Mouse (Mus musculus): ENCODE measurements at regions not wholly inside any gene's neighbourhood (a gene's known extent, or its start where the extent isn't known, plus 50 kb on each side); places are given as distances from the start of the nearest gene placed in this dataset.
A peak's percentile ranks its signal among the peaks of the same experiment; 100 is the strongest.
"Not testable (repeated sequence)": the region's sequence is repeated elsewhere in the genome, so short reads cannot be mapped to it uniquely, and the experiment has no call there.

DNA sequence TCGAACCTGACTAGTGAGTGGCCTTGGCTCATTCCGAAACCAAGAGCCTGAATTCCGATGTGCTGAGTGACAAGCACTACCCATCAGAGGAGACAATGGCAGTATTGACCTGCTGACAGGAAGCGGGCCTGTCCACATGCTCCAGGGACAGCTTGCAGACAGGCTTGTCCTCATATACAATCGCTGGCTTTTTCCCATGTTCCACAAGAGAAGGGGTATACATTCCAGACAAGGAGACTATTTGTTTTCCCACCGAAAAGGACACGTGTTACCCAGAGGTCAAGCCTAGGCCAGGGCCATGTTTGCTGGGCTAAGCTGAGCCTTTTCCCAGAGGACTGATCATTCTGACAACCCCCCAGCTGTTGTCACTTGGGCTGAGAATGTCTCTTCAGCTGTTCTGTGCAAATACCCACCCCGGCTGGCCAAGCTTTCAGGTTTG lies 77.5 kb upstream of the Spon1 start:
- ATAC-seq (replicated peaks in 1 of 2; ENCODE audit: insufficient read depth in 1 of 2, low FRiP score in 2 of 2, low TSS enrichment in 1 of 2, low read depth in 1 of 2, poor library complexity in 2 of 2, severe bottlenecking in 2 of 2): no peak

GRCm38 (mm10) chr7:113688717-113689116 lies 77.1 kb upstream of the Spon1 start:
- ATAC-seq (replicated peaks in 1 of 2; ENCODE audit: insufficient read depth in 1 of 2, low FRiP score in 2 of 2, low TSS enrichment in 1 of 2, low read depth in 1 of 2, poor library complexity in 2 of 2, severe bottlenecking in 2 of 2): peak; percentile 53 to 68; a peak in 3 of 4 replicates

- ATAC-seq (replicated peaks in 1 of 2; ENCODE audit: insufficient read depth in 1 of 2, low FRiP score in 2 of 2, low TSS enrichment in 1 of 2, low read depth in 1 of 2, poor library complexity in 2 of 2, severe bottlenecking in 2 of 2): no peak
These were observed 76.7 kb upstream of the Spon1 start for GRCm38 (mm10) chr7:113689131-113689530.

DNA sequence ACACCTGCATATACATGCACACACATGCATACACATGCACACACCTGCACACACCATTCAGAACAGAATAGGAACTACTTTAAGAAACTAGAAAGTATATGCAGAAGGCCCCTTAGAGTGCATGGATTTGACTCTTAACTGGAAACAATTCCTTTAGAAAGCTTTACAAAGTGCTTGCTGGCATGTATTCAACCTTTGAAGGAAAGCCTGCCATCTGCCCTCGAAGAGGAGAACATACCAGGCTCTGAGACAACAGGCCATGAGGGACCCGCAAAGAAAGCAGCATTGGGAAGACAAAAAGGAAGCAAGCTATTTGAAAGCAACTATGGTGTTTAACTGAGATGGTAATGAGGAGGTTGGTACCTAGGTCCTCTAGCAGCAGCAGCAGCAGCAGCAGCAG lies 74.0 kb upstream of the Spon1 start:
- no peak for ATAC-seq (replicated peaks in 1 of 2; ENCODE audit: insufficient read depth in 1 of 2, low FRiP score in 2 of 2, low TSS enrichment in 1 of 2, low read depth in 1 of 2, poor library complexity in 2 of 2, severe bottlenecking in 2 of 2)

DNA sequence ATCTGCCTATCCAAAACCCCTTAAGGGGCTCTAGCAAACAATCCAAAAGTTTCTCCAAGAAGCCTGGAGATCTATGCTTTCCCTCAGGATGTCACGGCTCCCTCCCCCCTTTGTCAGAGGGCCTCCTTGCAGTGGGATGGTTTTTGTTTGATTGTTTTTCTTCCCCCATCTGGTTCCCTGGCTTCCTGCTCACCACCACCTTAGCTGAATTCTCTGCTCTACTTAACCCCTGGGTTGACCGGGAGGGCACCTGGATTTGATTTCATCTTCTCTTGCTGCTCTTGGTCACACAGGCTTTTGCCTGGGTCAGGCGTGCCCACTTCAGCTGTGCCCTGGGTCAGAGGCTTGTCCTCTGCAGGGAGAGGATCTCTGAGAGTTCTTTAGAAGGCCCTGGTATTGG lies 72.3 kb upstream of the Spon1 start:
- no peak; a peak in 1 of 4 replicates for ATAC-seq (replicated peaks in 1 of 2; ENCODE audit: insufficient read depth in 1 of 2, low FRiP score in 2 of 2, low TSS enrichment in 1 of 2, low read depth in 1 of 2, poor library complexity in 2 of 2, severe bottlenecking in 2 of 2)

GRCm38 (mm10) chr7:113694466-113694865 lies 71.3 kb upstream of the Spon1 start:
- peak; percentile 27 to 46; a peak in 3 of 4 replicates for ATAC-seq (replicated peaks in 1 of 2; ENCODE audit: insufficient read depth in 1 of 2, low FRiP score in 2 of 2, low TSS enrichment in 1 of 2, low read depth in 1 of 2, poor library complexity in 2 of 2, severe bottlenecking in 2 of 2)

GRCm38 (mm10) chr7:113705929-113706328 lies 59.9 kb upstream of the Spon1 start:
- ATAC-seq (replicated peaks in 1 of 2; ENCODE audit: insufficient read depth in 1 of 2, low FRiP score in 2 of 2, low TSS enrichment in 1 of 2, low read depth in 1 of 2, poor library complexity in 2 of 2, severe bottlenecking in 2 of 2): no peak

DNA sequence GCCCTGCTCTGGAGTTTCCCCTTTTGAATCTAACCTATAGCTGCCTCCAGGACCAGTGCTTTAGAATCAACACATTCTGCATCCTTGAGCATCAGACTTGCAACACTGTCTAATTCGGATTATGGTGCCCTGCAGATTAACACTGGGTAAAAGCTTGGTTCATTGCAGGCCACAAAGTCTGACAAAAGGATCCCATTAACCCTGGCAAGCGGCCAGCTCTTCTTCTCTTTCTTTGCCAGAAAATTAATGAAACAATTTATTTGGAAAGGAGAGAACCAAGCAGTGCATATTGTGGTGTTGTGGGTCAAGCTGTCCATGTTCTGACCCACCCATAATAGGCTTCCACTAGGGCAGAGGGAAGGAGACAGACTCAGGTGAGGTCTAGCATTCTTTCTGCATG lies 58.2 kb upstream of the Spon1 start:
- ATAC-seq (replicated peaks in 1 of 2; ENCODE audit: insufficient read depth in 1 of 2, low FRiP score in 2 of 2, low TSS enrichment in 1 of 2, low read depth in 1 of 2, poor library complexity in 2 of 2, severe bottlenecking in 2 of 2): no peak

DNA sequence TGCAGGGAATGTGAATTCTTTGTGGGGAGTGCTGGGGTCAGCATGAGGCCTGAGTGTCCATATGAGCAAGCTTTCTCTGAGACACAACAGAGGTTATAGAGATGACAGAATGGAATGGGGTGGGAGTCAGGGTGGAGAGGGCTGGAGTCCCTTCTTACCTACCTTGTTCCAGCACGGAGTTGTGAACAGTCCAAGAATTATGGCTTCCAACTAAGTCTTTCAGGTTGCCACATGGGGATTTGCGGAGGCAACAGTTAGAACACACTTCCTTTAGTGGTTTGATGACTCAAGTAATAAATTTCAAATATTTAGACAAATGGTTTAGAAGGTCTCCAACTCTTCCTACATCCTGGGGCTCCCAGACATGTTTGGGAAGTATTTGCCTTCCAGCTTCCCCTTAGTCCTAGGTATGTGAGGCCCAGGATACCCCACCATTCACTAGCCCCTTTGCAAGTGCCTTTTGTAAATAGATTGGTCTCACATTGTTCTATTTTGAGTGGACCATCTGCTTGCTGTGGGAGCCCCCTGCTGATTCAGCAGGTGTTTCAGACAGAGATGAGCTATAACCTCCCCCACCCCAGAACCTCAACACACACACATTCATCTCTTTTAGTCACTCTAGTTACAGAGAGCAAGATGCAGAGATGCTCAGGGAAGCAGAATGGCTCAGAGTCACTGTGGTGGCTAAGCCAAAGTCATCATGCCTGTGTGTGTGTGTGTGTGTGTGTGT lies 55.1 kb upstream of the Spon1 start:
- peak; percentile 53 to 66 for ATAC-seq (replicated peaks in 1 of 2; ENCODE audit: insufficient read depth in 1 of 2, low FRiP score in 2 of 2, low TSS enrichment in 1 of 2, low read depth in 1 of 2, poor library complexity in 2 of 2, severe bottlenecking in 2 of 2)

GRCm38 (mm10) chr7:113711356-113711755 lies 54.4 kb upstream of the Spon1 start:
- not testable (repeated sequence) for ATAC-seq (replicated peaks in 1 of 2; ENCODE audit: insufficient read depth in 1 of 2, low FRiP score in 2 of 2, low TSS enrichment in 1 of 2, low read depth in 1 of 2, poor library complexity in 2 of 2, severe bottlenecking in 2 of 2)
